Mouse (Mus musculus) forebrain, embryonic 11.5 days (tissue): ENCODE data around the gene Ubl3. TPM values are rescaled to one million over a fixed set of nuclear protein-coding genes. Genes with fewer than 3 reads are reported as not detected.

Experiments used
- ATAC-seq: fragments of 200-750 bp; cut with Nextera tagmentation; replicated peaks from 2 replicates; pipeline ENCODE4 v1.8.0; 2017; ENCODE audit warnings: moderate TSS enrichment; ENCODE audit not compliant: low FRiP score
- DNase-seq: peaks from one replicate; pipeline ENCODE4 v3.0.0-alpha.2; 2017; ENCODE audit warnings: low spot score
- H3K27ac ChIP-seq: fragments of 300-500 bp; sonication (generic); 2 replicates; pipeline ENCODE4 v1.5.1; 2014; ENCODE audit warnings: low read depth, low read length
- H3K27me3 ChIP-seq: fragments of 300-500 bp; sonication (generic); 2 replicates; pipeline ENCODE4 v1.6.1; 2014; ENCODE audit warnings: mild to moderate bottlenecking, low read length, mixed read lengths; ENCODE audit not compliant: control insufficient read depth, insufficient read depth
- H3K36me3 ChIP-seq: fragments of 300-500 bp; sonication (generic); 2 replicates; pipeline ENCODE4 v1.6.1; 2014; ENCODE audit warnings: mild to moderate bottlenecking, low read length, moderate library complexity, mixed read lengths; ENCODE audit not compliant: control insufficient read depth, insufficient read depth
- H3K4me1 ChIP-seq: fragments of 300-500 bp; sonication (generic); replicated peaks from 2 replicates; pipeline ENCODE4 v1.6.1; 2014; ENCODE audit warnings: low read length, mixed read lengths; ENCODE audit not compliant: control insufficient read depth, insufficient read depth
- H3K4me2 ChIP-seq: fragments of 300-500 bp; sonication (generic); 2 replicates; pipeline ENCODE4 v1.6.1; 2014; ENCODE audit warnings: low read depth, mild to moderate bottlenecking, low read length, moderate library complexity, mixed read lengths; ENCODE audit not compliant: severe bottlenecking
- H3K4me3 ChIP-seq: fragments of 300-500 bp; sonication (generic); 2 replicates; pipeline ENCODE4 v1.5.1; 2014; ENCODE audit warnings: low read depth, low read length
- H3K9ac ChIP-seq: fragments of 300-500 bp; sonication (generic); 2 replicates; pipeline ENCODE4 v1.6.1; 2014; ENCODE audit warnings: low read length
- H3K9me3 ChIP-seq: fragments of 300-500 bp; sonication (generic); 2 replicates; pipeline ENCODE4 v1.6.1; 2016; ENCODE audit warnings: low read length, mixed read lengths; ENCODE audit not compliant: control insufficient read depth
- WGBS: fragments of 180-500 bp; shearing (Covaris S2); extraction: QIAGEN DNeasy Blood & Tissue Kit; methylation state at CpG from one replicate; pipeline ENCODE4 v1.1.7; 2014; 5-methylcytosine and 5-hydroxymethylcytosine counted together
- polyA plus RNA-seq: library from polyadenylated mRNA; unstranded; fragments of >200 nt; fragmentation: Nextera tagmentation; extraction: Ambion mirVana; gene quantifications from 2 replicates; pipeline ENCODE4 v1.2.1, GENCODE M21; 2014

The Ubl3 gene
- polyA plus RNA-seq, 1 experiment from 2014 or later = 84.2 TPM

- no peak for ATAC-seq
- Histone ChIP-seq H3K36me3 (no peaks in the 10 kb centered on the region), H3K4me2 (no peak overlapping the region), H3K27me3 (no peaks in the 10 kb centered on the region), H3K4me3 (no peak overlapping the region), H3K4me1 (no peaks in the 10 kb centered on the region), H3K9ac (no peak overlapping the region), H3K27ac (no peak overlapping the region), H3K9me3 (no peaks in the 10 kb centered on the region; the same call in 1 of the 2 replicates)
- no peak for DNase-seq
- 90% methylated on average over 6 of the region's 6 CpGs for WGBS
Observed at GRCm38 (mm10) chr5:148495991-148496390, 56.6 kb downstream of the Ubl3 start.

GRCm38 (mm10) chr5:148495173-148495572 is 57.4 kb downstream of the Ubl3 start:
- WGBS = 75% methylated on average over 10 of the region's 10 CpGs

GRCm38 (mm10) chr5:148494249-148494648 is 58.3 kb downstream of the Ubl3 start:
- no peak for ATAC-seq
- no peaks in the 10 kb centered on the region for H3K27me3 ChIP-seq
- H3K27ac ChIP-seq = no peak overlapping the region
- WGBS = 89% methylated on average over 5 of the region's 5 CpGs
- no peak overlapping the region for H3K4me2 ChIP-seq
- H3K36me3 ChIP-seq = no peaks in the 10 kb centered on the region
- H3K9me3 ChIP-seq = no peaks in the 10 kb centered on the region; the same call in 1 of the 2 replicates
- no peaks in the 10 kb centered on the region for H3K4me1 ChIP-seq
- no peak for DNase-seq
- H3K9ac ChIP-seq = no peak overlapping the region
- H3K4me3 ChIP-seq = no peak overlapping the region

More at GRCm38 (mm10) chr5:148495173-148495572, 57.4 kb downstream of the Ubl3 start:
- Histone ChIP-seq H3K36me3 (no peaks in the 10 kb centered on the region), H3K27me3 (no peaks in the 10 kb centered on the region), H3K4me3 (no peak overlapping the region), H3K9me3 (no peaks in the 10 kb centered on the region; the same call in 1 of the 2 replicates), H3K4me1 (no peaks in the 10 kb centered on the region), H3K4me2 (no peak overlapping the region), H3K27ac (no peak overlapping the region), H3K9ac (no peak overlapping the region)
- ATAC-seq = no peak
- DNase-seq = no peak

- no peak overlapping the region for H3K27ac ChIP-seq
- H3K9ac ChIP-seq = no peak overlapping the region
- no peak overlapping the region for H3K4me2 ChIP-seq
- no peaks in the 10 kb centered on the region; the same call in 1 of the 2 replicates for H3K9me3 ChIP-seq
- no peaks in the 10 kb centered on the region for H3K4me1 ChIP-seq
- no peak overlapping the region for H3K4me3 ChIP-seq
- no peaks in the 10 kb centered on the region for H3K27me3 ChIP-seq
- no peak for DNase-seq
- H3K36me3 ChIP-seq = no peaks in the 10 kb centered on the region
- WGBS = 95% methylated on average over 4 of the region's 4 CpGs
- no peak for ATAC-seq
Observed at GRCm38 (mm10) chr5:148493025-148493424, 59.6 kb downstream of the Ubl3 start.

- 78% methylated on average over 3 of the region's 3 CpGs for WGBS
Observed at GRCm38 (mm10) chr5:148490391-148490790, 62.2 kb downstream of the Ubl3 start.

GRCm38 (mm10) chr5:148489724-148490193 is 62.8 kb downstream of the Ubl3 start:
- H3K36me3 ChIP-seq = no peaks in the 10 kb centered on the region
- H3K4me3 ChIP-seq = no peak overlapping the region
- no peak overlapping the region for H3K9ac ChIP-seq
- H3K4me1 ChIP-seq = no peaks in the 10 kb centered on the region
- 79% methylated on average over 10 of the region's 10 CpGs for WGBS
- no peaks in the 10 kb centered on the region for H3K9me3 ChIP-seq
- H3K4me2 ChIP-seq = no peak overlapping the region
- no peak for ATAC-seq
- H3K27ac ChIP-seq = no peak overlapping the region
- H3K27me3 ChIP-seq = no peaks in the 10 kb centered on the region
- DNase-seq = no peak

More at GRCm38 (mm10) chr5:148490391-148490790, 62.2 kb downstream of the Ubl3 start:
- Histone ChIP-seq H3K9ac (no peak overlapping the region), H3K9me3 (no peaks in the 10 kb centered on the region), H3K27me3 (no peaks in the 10 kb centered on the region), H3K4me2 (no peak overlapping the region), H3K4me3 (no peak overlapping the region), H3K27ac (no peak overlapping the region), H3K36me3 (no peaks in the 10 kb centered on the region), H3K4me1 (no peaks in the 10 kb centered on the region)
- ATAC-seq (no peak), DNase-seq (no peak)

GRCm38 (mm10) chr5:148488891-148489723 is 63.5 kb downstream of the Ubl3 start:
- DNase-seq = no peak
- no peak for ATAC-seq
- H3K9me3 ChIP-seq = no peaks in the 10 kb centered on the region
- H3K4me3 ChIP-seq = no peak overlapping the region
- H3K9ac ChIP-seq = no peak overlapping the region
- H3K36me3 ChIP-seq = no peaks in the 10 kb centered on the region
- WGBS = 87% methylated on average over 13 of the region's 13 CpGs
- H3K27ac ChIP-seq = no peak overlapping the region
- no peaks in the 10 kb centered on the region for H3K27me3 ChIP-seq
- no peak overlapping the region for H3K4me2 ChIP-seq
- no peaks in the 10 kb centered on the region for H3K4me1 ChIP-seq

- WGBS = 92% methylated on average over 11 of the region's 11 CpGs
- Histone ChIP-seq H3K4me1 (no peaks in the 10 kb centered on the region), H3K36me3 (no peaks in the 10 kb centered on the region)
Observed at GRCm38 (mm10) chr5:148486202-148486601, 66.4 kb downstream of the Ubl3 start.

GRCm38 (mm10) chr5:148481745-148482144 is 70.8 kb downstream of the Ubl3 start:
- Histone ChIP-seq H3K4me1 (no peaks in the 10 kb centered on the region), H3K9me3 (no peaks in the 10 kb centered on the region), H3K9ac (no peak overlapping the region), H3K27me3 (no peaks in the 10 kb centered on the region), H3K4me2 (no peak overlapping the region), H3K27ac (no peak overlapping the region), H3K4me3 (no peak overlapping the region), H3K36me3 (no peaks in the 10 kb centered on the region)
- no peak for ATAC-seq
- no peak for DNase-seq
- 75% methylated on average over 3 of the region's 3 CpGs for WGBS

More at GRCm38 (mm10) chr5:148486202-148486601, 66.4 kb downstream of the Ubl3 start:
- no peak for ATAC-seq
- Histone ChIP-seq H3K27me3 (no peaks in the 10 kb centered on the region), H3K4me3 (no peak overlapping the region), H3K4me2 (no peak overlapping the region), H3K9ac (no peak overlapping the region), H3K9me3 (no peaks in the 10 kb centered on the region), H3K27ac (no peak overlapping the region)
- DNase-seq = no peak
